Mouse (Mus musculus) heart, adult 18-20 months (tissue): ENCODE data around the gene Slc13a5. TPM values are rescaled to one million over a fixed set of nuclear protein-coding genes. Genes with fewer than 3 reads are reported as not detected.
A peak's percentile ranks its signal among the peaks of the same experiment; 100 is the strongest.

Source experiments
- DNase-seq, 2 experiments: peaks; one replicate each; pipeline ENCODE4 v3.0.0; 2021 to 2022; ENCODE audit warnings: mixed read lengths in 1 of 2
- total RNA-seq, 2 experiments: library from RNA; stranded (reverse); gene quantifications; 2 replicates each; pipeline ENCODE4 v1.2.3; 2021

Slc13a5 gene
- total RNA-seq, 2 experiments from 2014 or later, result not detected

GRCm38 (mm10) chr11:72205256-72205655, 61.8 kb downstream of the Slc13a5 start:
- DNase-seq, result no peak

- DNase-seq, result no peak
Measured at GRCm38 (mm10) chr11:72203440-72203839, 63.6 kb downstream of the Slc13a5 start.

- DNase-seq, result peak; percentile 8 to 23
Measured at GRCm38 (mm10) chr11:72196506-72196905, 70.5 kb downstream of the Slc13a5 start.

- DNase-seq, result no peak
Measured at GRCm38 (mm10) chr11:72194259-72194658, 72.8 kb downstream of the Slc13a5 start.

Other genes starting within 250 kb of the Slc13a5 start
- not detected for gene Aipl1, start 229.7 kb downstream of the Slc13a5 start, total RNA-seq
- gene Pimreg, start 225.2 kb downstream of the Slc13a5 start, total RNA-seq, result under 1 TPM; 0.33 to 0.74 TPM
- gene Pitpnm3, start 131.4 kb downstream of the Slc13a5 start, total RNA-seq, result 1 to 10 TPM; 1.1 to 1.3 TPM
- gene Gm43951, start 60.4 kb downstream of the Slc13a5 start, total RNA-seq, result under 1 TPM; 0.13 to 0.15 TPM
- 1 to 10 TPM; 1.9 to 2.4 TPM for gene 4933427D14Rik, start 59.8 kb downstream of the Slc13a5 start, total RNA-seq
- gene Txndc17, start 59.7 kb downstream of the Slc13a5 start, total RNA-seq, result 10 to 100 TPM; 40.3 to 46.9 TPM
- gene Med31, start 51.6 kb downstream of the Slc13a5 start, total RNA-seq, result 10 to 100 TPM; 10.4 to 10.7 TPM
- gene Xaf1, start 34.4 kb upstream of the Slc13a5 start, total RNA-seq, result 10 to 100 TPM in 1 of 2 experiments, 1 to 10 TPM in 1; 9.5 to 10.5 TPM
- not detected for gene Fbxo39, start 47.2 kb upstream of the Slc13a5 start, total RNA-seq
- under 1 TPM in 1 of 2 experiments, not detected in 1; 0.75 TPM for gene Tekt1, start 95.2 kb upstream of the Slc13a5 start, total RNA-seq
- gene Smtnl2, start 144.5 kb upstream of the Slc13a5 start, total RNA-seq, result 10 to 100 TPM in 1 of 2 experiments, 1 to 10 TPM in 1; 9.4 to 11.3 TPM
- not detected for gene Ggt6, start 168.3 kb upstream of the Slc13a5 start, total RNA-seq
- gene Mybbp1a, start 174.1 kb upstream of the Slc13a5 start, total RNA-seq, result 10 to 100 TPM; 43.1 to 47.5 TPM
- 1 to 10 TPM; 6.3 to 9.0 TPM for gene Spns2, start 222.7 kb upstream of the Slc13a5 start, total RNA-seq